Comparison of ENCODE assay signal across 35 mouse cellular contexts in the genomic region with DNA sequence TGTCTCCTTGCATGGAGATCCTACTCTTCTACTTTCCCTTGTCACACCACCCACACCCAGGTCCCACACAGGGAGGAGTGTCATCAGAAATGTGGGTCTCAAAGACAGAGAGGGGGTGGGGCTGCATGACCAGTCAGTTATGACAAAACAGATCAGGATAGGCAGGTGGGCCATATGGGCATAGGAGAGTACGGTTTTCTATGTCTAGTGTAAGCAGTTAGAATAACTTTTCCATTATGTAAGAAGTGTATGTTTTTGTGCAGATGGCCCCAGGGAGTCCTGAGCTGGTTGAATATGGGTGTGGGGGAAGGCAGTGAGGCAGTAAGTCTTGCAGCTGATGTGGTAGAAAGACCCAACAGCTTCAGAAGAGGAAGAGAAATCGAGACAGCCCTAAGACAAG. TPM values are rescaled to one million over a fixed set of nuclear protein-coding genes. Genes with fewer than 3 reads are reported as not detected.
A peak's percentile ranks its signal among the peaks of the same experiment; 100 is the strongest.
DNase-seq lines count a peak whose midpoint lies in the region; ATAC-seq and TF ChIP-seq lines count a peak whose summit lies in the region.
"Had no signal": no experiment of that assay in that cellular context is flagged by ENCODE, and none has a peak within 500 bp of the region (broad histone marks: within the 10 kb centered on the region; RNA-seq: fewer than 3 reads in every experiment).

No protein-coding gene starts in this region.

- ATAC-seq in liver, embryonic 16.5 days (ENCODE audit: low read depth) = 0 out of 2 replicates have a peak, but pooled peaks have one; percentile 19
- ATAC-seq in liver, embryonic 11.5 days (replicated peaks; ENCODE audit: low FRiP score) = no peak
- ATAC-seq in monocyte, adult 5-6 weeks (replicated peaks; ENCODE audit: insufficient number of reproducible peaks, low FRiP score, low TSS enrichment, poor library complexity, severe bottlenecking) = peak; percentile 22; the same call in 1 of the 2 replicates
- ATAC-seq: forebrain, embryonic 15.5 days; inflammation-experienced regulatory T-cells, adult 6 months; Patski had no signal

- no peak overlapping the region for H3K27ac ChIP-seq in liver, embryonic 16.5 days (ENCODE audit: low read length)
- no peak overlapping the region for H3K27ac ChIP-seq in liver, embryonic 11.5 days (ENCODE audit: low read depth, low read length)
- H3K27ac ChIP-seq in spleen, adult 2 months (ENCODE audit: insufficient read depth, low read length) = peak overlapping the region; percentile 98
- H3K27ac ChIP-seq in forebrain, embryonic 10.5 days = no peak overlapping the region
- H3K27ac ChIP-seq: embryonic facial prominence, embryonic 15.5 days; forebrain, embryonic 15.5 days; heart, adult 2 months; heart, embryonic 13.5 days; hindbrain, embryonic 13.5 days; limb, embryonic 12.5 days; liver, embryonic 13.5 days; lung, embryonic 15.5 days; midbrain, embryonic 12.5 days had no signal

- H3K4me3 ChIP-seq in liver, embryonic 16.5 days (ENCODE audit: low read depth, low read length) = no peak overlapping the region
- no peak overlapping the region for H3K4me3 ChIP-seq in liver, embryonic 11.5 days (ENCODE audit: low read depth, low read length)
- no peak overlapping the region for H3K4me3 ChIP-seq in spleen, adult 2 months (ENCODE audit: extremely low read depth, insufficient read depth, insufficient read length)
- no peak overlapping the region for H3K4me3 ChIP-seq in forebrain, embryonic 10.5 days
- H3K4me3 ChIP-seq: embryonic facial prominence, embryonic 15.5 days; forebrain, embryonic 15.5 days; heart, adult 2 months; heart, embryonic 13.5 days; hindbrain, embryonic 13.5 days; limb, embryonic 12.5 days; liver, embryonic 13.5 days; lung, embryonic 15.5 days; midbrain, embryonic 12.5 days had no signal

- H3K9ac ChIP-seq in liver, embryonic 16.5 days (ENCODE audit: low read depth, low read length) = no peak overlapping the region
- no peak overlapping the region for H3K9ac ChIP-seq in liver, embryonic 11.5 days (ENCODE audit: low read depth, low read length)
- H3K9ac ChIP-seq: embryonic facial prominence, embryonic 15.5 days; forebrain, embryonic 15.5 days; heart, embryonic 13.5 days; hindbrain, embryonic 13.5 days; limb, embryonic 12.5 days; liver, embryonic 13.5 days; lung, embryonic 15.5 days; midbrain, embryonic 12.5 days had no signal

- DNase-seq in liver, embryonic 11.5 days (ENCODE audit: low spot score) = no peak
- peak; percentile 92 for DNase-seq in A20 (ENCODE audit: low read depth, low spot score)
- peak; percentile 70 to 84 for DNase-seq in spleen, adult 2 months (ENCODE audit: low read depth in 1 of 2, low spot score in 2 of 2)
- DNase-seq in embryo, embryonic 11 days = no peak
- DNase-seq in embryo, embryonic 10 days (ENCODE audit: low spot score) = no peak
- no peak for DNase-seq in forebrain, embryonic 10.5 days (ENCODE audit: extremely low spot score, low spot score)
- DNase-seq: cerebellum, adult 2 months; cerebellum, postnatal 36 days; gastrocnemius, postnatal 10 days; heart, adult 2 months; kidney, adult 18-20 months; kidney, postnatal 4 days; liver, embryonic 13.5 days; right cerebral cortex, postnatal 14 days; thymus, adult 18-20 months had no signal

- no peaks in the 10 kb centered on the region for H3K4me1 ChIP-seq in liver, embryonic 16.5 days (ENCODE audit: control insufficient read depth, low read depth, low read length)
- H3K4me1 ChIP-seq in liver, embryonic 11.5 days (replicated peaks; ENCODE audit: control insufficient read depth, insufficient read depth, low read length) = no peaks in the 10 kb centered on the region
- peaks cover 28% of the 10 kb centered on the region for H3K4me1 ChIP-seq in spleen, adult 2 months (ENCODE audit: control insufficient read depth, insufficient read depth, insufficient read length)
- no peaks in the 10 kb centered on the region for H3K4me1 ChIP-seq in forebrain, embryonic 10.5 days
- H3K4me1 ChIP-seq: embryonic facial prominence, embryonic 15.5 days; forebrain, embryonic 15.5 days; heart, embryonic 13.5 days; hindbrain, embryonic 13.5 days; limb, embryonic 12.5 days; lung, embryonic 15.5 days; midbrain, embryonic 12.5 days had no signal

- no peaks in the 10 kb centered on the region for H3K27me3 ChIP-seq in liver, embryonic 16.5 days (ENCODE audit: control insufficient read depth, insufficient read depth, low read depth, low read length)
- no peaks in the 10 kb centered on the region for H3K27me3 ChIP-seq in liver, embryonic 11.5 days (replicated peaks; ENCODE audit: control insufficient read depth, insufficient read depth, low read length)
- H3K27me3 ChIP-seq in spleen, adult 2 months (ENCODE audit: control insufficient read depth, insufficient read depth, low read length) = no peaks in the 10 kb centered on the region
- H3K27me3 ChIP-seq in forebrain, embryonic 10.5 days (ENCODE audit: poor library complexity, severe bottlenecking) = no peaks in the 10 kb centered on the region
- H3K27me3 ChIP-seq: embryonic facial prominence, embryonic 15.5 days; forebrain, embryonic 15.5 days; heart, embryonic 13.5 days; hindbrain, embryonic 13.5 days; liver, embryonic 13.5 days; lung, embryonic 15.5 days; midbrain, embryonic 12.5 days; Patski had no signal

- H3K4me2 ChIP-seq in liver, embryonic 16.5 days (ENCODE audit: low read depth, low read length) = no peak overlapping the region
- H3K4me2 ChIP-seq in liver, embryonic 11.5 days = no peak overlapping the region
- H3K4me2 ChIP-seq: embryonic facial prominence, embryonic 15.5 days; forebrain, embryonic 15.5 days; heart, embryonic 13.5 days; hindbrain, embryonic 13.5 days; limb, embryonic 12.5 days; liver, embryonic 13.5 days; lung, embryonic 15.5 days; midbrain, embryonic 12.5 days had no signal

- TF ChIP-seq POLR2A in spleen, adult 2 months (IDR thresholded peaks at IDR 0.05; ENCODE audit: low read depth, low read length) = no peak

- WGBS in liver, embryonic 16.5 days (ENCODE audit: insufficient replicate concordance) = 40% methylated on average over 2 of the region's 2 CpGs
- WGBS in liver, embryonic 11.5 days = 56% methylated on average over 2 of the region's 2 CpGs
- WGBS in spleen, adult 2 months = 24% methylated on average over 2 of the region's 2 CpGs
- WGBS in forebrain, embryonic 10.5 days = 90% methylated on average over 2 of the region's 2 CpGs

- H3K36me3 ChIP-seq in liver, embryonic 16.5 days (ENCODE audit: control insufficient read depth, insufficient read depth) = no peaks in the 10 kb centered on the region
- H3K36me3 ChIP-seq in liver, embryonic 11.5 days (ENCODE audit: control insufficient read depth, insufficient read depth, low read length) = no peaks in the 10 kb centered on the region
- H3K36me3 ChIP-seq in spleen, adult 2 months (ENCODE audit: control insufficient read depth, insufficient read depth, low read length) = no peaks in the 10 kb centered on the region
- H3K36me3 ChIP-seq in forebrain, embryonic 10.5 days (replicated peaks) = no peaks in the 10 kb centered on the region
- H3K36me3 ChIP-seq: embryonic facial prominence, embryonic 15.5 days; forebrain, embryonic 15.5 days; G1E; heart, embryonic 13.5 days; hindbrain, embryonic 13.5 days; limb, embryonic 12.5 days; liver, embryonic 13.5 days; lung, embryonic 15.5 days; midbrain, embryonic 12.5 days had no signal

- H3K9me3 ChIP-seq in liver, embryonic 16.5 days (replicated peaks; ENCODE audit: control insufficient read depth, low read length) = no peaks in the 10 kb centered on the region
- no peaks in the 10 kb centered on the region for H3K9me3 ChIP-seq in liver, embryonic 11.5 days (ENCODE audit: control insufficient read depth, low read length)
- H3K9me3 ChIP-seq in forebrain, embryonic 10.5 days = no peaks in the 10 kb centered on the region
- H3K9me3 ChIP-seq: embryonic facial prominence, embryonic 15.5 days; forebrain, embryonic 15.5 days; G1E; heart, embryonic 13.5 days; hindbrain, embryonic 13.5 days; limb, embryonic 12.5 days; liver, embryonic 13.5 days; lung, embryonic 15.5 days; midbrain, embryonic 12.5 days had no signal

- TF ChIP-seq CTCF in spleen, adult 2 months (IDR thresholded peaks at IDR 0.05; ENCODE audit: extremely low read depth, insufficient read depth, insufficient read length, insufficient replicate concordance) = no peak

RNA-seq across cellular contexts. Expression of gene Fcrla, which starts 1.1 kb away (rescaled TPM):
- polyA plus RNA-seq in liver, embryonic 16.5 days (2015; fragmentation: Nextera tagmentation; extraction: Ambion mirVana) = 0.67 and 1.3 TPM in 2 replicates
- 0.35 and 0.45 TPM in 2 replicates for polyA plus RNA-seq in liver, embryonic 11.5 days (2014; fragmentation: Nextera tagmentation; extraction: Ambion mirVana)
- total RNA-seq in monocyte, adult 5-6 weeks (2017) = 25.8 to 50.1 TPM (median 35.3 TPM) in 3 replicates
- 116 and 142 TPM in 2 replicates for polyA plus RNA-seq in spleen, adult 2 months (2012; rRNA removed)
- polyA plus RNA-seq in forebrain, embryonic 10.5 days (2016; fragmentation: Nextera tagmentation; extraction: Ambion mirVana) = not detected in 2 replicates
- total RNA-seq: left cerebral cortex, postnatal 14 days; megakaryocyte progenitor cell, adult 5-6 weeks had no signal
- polyA plus RNA-seq: embryonic facial prominence, embryonic 15.5 days; forebrain, embryonic 15.5 days; hindbrain, embryonic 13.5 days; kidney, embryonic 16.5 days; limb, embryonic 12.5 days; midbrain, embryonic 12.5 days; neural tube, embryonic 11.5 days; Patski; stomach, embryonic 14.5 days had no signal

RNA-seq across cellular contexts. Expression of gene Fcrlb, which starts 15.7 kb away (rescaled TPM):
- polyA plus RNA-seq in liver, embryonic 16.5 days (2015; fragmentation: Nextera tagmentation; extraction: Ambion mirVana) = 0.06 and 0.07 TPM in 2 replicates
- 0.14 TPM in 1 of 2 replicates, not detected in the other for polyA plus RNA-seq in liver, embryonic 11.5 days (2014; fragmentation: Nextera tagmentation; extraction: Ambion mirVana)
- total RNA-seq in monocyte, adult 5-6 weeks (2017) = 0.43 TPM in 1 of 3 replicates, not detected in the others
- polyA plus RNA-seq in spleen, adult 2 months (2012; rRNA removed) = 1.5 and 2.5 TPM in 2 replicates
- polyA plus RNA-seq in forebrain, embryonic 10.5 days (2016; fragmentation: Nextera tagmentation; extraction: Ambion mirVana) = not detected in 2 replicates
- total RNA-seq: adrenal gland, adult 18-20 months; adrenal gland, postnatal 4 days; G1E; gastrocnemius, postnatal 10 days; heart, adult 2 months; heart, postnatal 25 days; megakaryocyte progenitor cell, adult 5-6 weeks had no signal
- polyA plus RNA-seq: G1E; heart, adult 2 months; heart, embryonic 13.5 days; inflammation-experienced regulatory T-cells, adult 6 months; limb, embryonic 12.5 days; liver, embryonic 13.5 days; lung, embryonic 15.5 days; stomach, embryonic 14.5 days had no signal

RNA-seq across cellular contexts. Expression of gene Dusp12, which starts 43.1 kb away (rescaled TPM):
- polyA plus RNA-seq in liver, embryonic 16.5 days (2015; fragmentation: Nextera tagmentation; extraction: Ambion mirVana) = 20.5 and 21.4 TPM in 2 replicates
- 34.8 and 36.7 TPM in 2 replicates for polyA plus RNA-seq in liver, embryonic 11.5 days (2014; fragmentation: Nextera tagmentation; extraction: Ambion mirVana)
- total RNA-seq in monocyte, adult 5-6 weeks (2017) = 7.0 to 16.2 TPM (median 9.7 TPM) in 3 replicates
- polyA plus RNA-seq in spleen, adult 2 months (2012; rRNA removed) = 11.0 and 15.0 TPM in 2 replicates
- 30.9 and 33.2 TPM in 2 replicates for polyA plus RNA-seq in forebrain, embryonic 10.5 days (2016; fragmentation: Nextera tagmentation; extraction: Ambion mirVana)

RNA-seq across cellular contexts. Expression of gene Gm26620, which starts 43.6 kb away (rescaled TPM):
- 0.42 and 0.44 TPM in 2 replicates for polyA plus RNA-seq in liver, embryonic 16.5 days (2015; fragmentation: Nextera tagmentation; extraction: Ambion mirVana)
- polyA plus RNA-seq in liver, embryonic 11.5 days (2014; fragmentation: Nextera tagmentation; extraction: Ambion mirVana) = 0.62 TPM in 1 of 2 replicates, not detected in the other
- total RNA-seq in monocyte, adult 5-6 weeks (2017) = 0.97 TPM in 1 of 3 replicates, not detected in the others
- 0.44 and 1.2 TPM in 2 replicates for polyA plus RNA-seq in spleen, adult 2 months (2012; rRNA removed)
- 0.19 and 0.39 TPM in 2 replicates for polyA plus RNA-seq in forebrain, embryonic 10.5 days (2016; fragmentation: Nextera tagmentation; extraction: Ambion mirVana)
- polyA plus RNA-seq: midbrain, embryonic 12.5 days had no signal

RNA-seq across cellular contexts. Expression of gene Fcgr2b, which starts 47.9 kb away (rescaled TPM):
- 6.1 and 6.7 TPM in 2 replicates for polyA plus RNA-seq in liver, embryonic 16.5 days (2015; fragmentation: Nextera tagmentation; extraction: Ambion mirVana)
- 1.8 and 2.0 TPM in 2 replicates for polyA plus RNA-seq in liver, embryonic 11.5 days (2014; fragmentation: Nextera tagmentation; extraction: Ambion mirVana)
- 181 to 197 TPM (median 187 TPM) in 3 replicates for total RNA-seq in monocyte, adult 5-6 weeks (2017)
- polyA plus RNA-seq in spleen, adult 2 months (2012; rRNA removed) = 47.5 and 71.3 TPM in 2 replicates
- polyA plus RNA-seq in forebrain, embryonic 10.5 days (2016; fragmentation: Nextera tagmentation; extraction: Ambion mirVana) = 0.09 TPM in 1 of 2 replicates, not detected in the other
- polyA plus RNA-seq: neural tube, embryonic 11.5 days had no signal

Comparison
In these comparisons a context has a peak if more than half of its experiments do, and no peak if none do; other contexts are left out.
1. DNase-seq: peak in A20 (single experiment) and spleen, adult 2 months (2 of 2); none in liver, embryonic 11.5 days (single experiment), embryo, embryonic 11 days (single experiment), embryo, embryonic 10 days (single experiment) and forebrain, embryonic 10.5 days (single experiment).
2. RNA of gene Fcrla, which starts 1.1 kb away (polyA plus RNA-seq): 116 to 142 TPM in spleen, adult 2 months; 0.67 to 1.3 TPM in liver, embryonic 16.5 days, 0.35 to 0.45 TPM in liver, embryonic 11.5 days and not detected in forebrain, embryonic 10.5 days; every median in the first group is over 10 times any median in the second.